Comparison of ENCODE assay signal across 8 mouse cellular contexts in the genomic region with DNA sequence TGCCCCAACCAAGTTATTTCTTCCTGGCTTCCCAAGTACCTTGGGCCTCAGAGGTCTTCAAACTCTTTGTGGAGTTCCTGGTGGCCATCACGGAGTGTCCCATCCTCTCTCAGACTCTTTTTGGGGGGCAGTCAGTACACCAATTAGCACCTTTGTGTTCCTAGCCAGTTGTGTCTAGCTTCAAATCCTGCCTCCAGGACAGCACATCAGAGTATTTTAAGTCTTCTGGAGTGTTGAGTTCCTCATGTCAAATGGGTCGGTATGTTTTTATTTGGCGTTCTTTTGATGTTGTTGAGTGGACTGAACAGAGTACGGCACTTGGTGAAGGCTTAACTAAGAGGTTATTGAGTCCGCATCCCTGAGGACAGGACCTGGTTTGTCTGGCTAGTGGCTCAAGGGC. TPM values are rescaled to one million over a fixed set of nuclear protein-coding genes. Genes with fewer than 3 reads are reported as not detected.
DNase-seq lines count a peak whose midpoint lies in the region; ATAC-seq and TF ChIP-seq lines count a peak whose summit lies in the region.

No protein-coding gene starts in this region.

- ATAC-seq in kidney, embryonic 15.5 days (replicated peaks; ENCODE audit: low FRiP score), result no peak
- no peak for ATAC-seq in embryonic facial prominence, embryonic 11.5 days (replicated peaks; ENCODE audit: insufficient number of reproducible peaks, low FRiP score, low TSS enrichment, low read depth)
- 0 out of 2 replicates have a peak, but pooled peaks have one; percentile 3 for ATAC-seq in hindbrain, embryonic 16.5 days
- no peak for ATAC-seq in midbrain, postnatal 0 days (ENCODE audit: low FRiP score)

- WGBS in kidney, embryonic 15.5 days, result 59% methylated on average over 5 of the region's 5 CpGs
- 58% methylated on average over 5 of the region's 5 CpGs for WGBS in embryonic facial prominence, embryonic 11.5 days
- WGBS in hindbrain, embryonic 16.5 days, result 62% methylated on average over 5 of the region's 5 CpGs
- WGBS in midbrain, postnatal 0 days, result 44% methylated on average over 5 of the region's 5 CpGs

- peaks cover 63% of the 10 kb centered on the region for H3K4me1 ChIP-seq in kidney, embryonic 15.5 days
- H3K4me1 ChIP-seq in embryonic facial prominence, embryonic 11.5 days (ENCODE audit: control insufficient read depth, insufficient read depth, low read length), result peaks cover 18% of the 10 kb centered on the region
- H3K4me1 ChIP-seq in hindbrain, embryonic 16.5 days (ENCODE audit: control insufficient read depth, insufficient read depth, low read depth, low read length), result peaks cover 42% of the 10 kb centered on the region
- H3K4me1 ChIP-seq in midbrain, postnatal 0 days (ENCODE audit: insufficient read depth, low read length), result peaks cover 24% of the 10 kb centered on the region

- H3K4me2 ChIP-seq in kidney, embryonic 15.5 days, result peak overlapping the region; percentile 87
- H3K4me2 ChIP-seq in embryonic facial prominence, embryonic 11.5 days (ENCODE audit: low read depth, low read length), result peak overlapping the region; percentile 32; the same call in 1 of the 2 replicates
- peak overlapping the region; percentile 69 for H3K4me2 ChIP-seq in hindbrain, embryonic 16.5 days (ENCODE audit: low read length)
- peak overlapping the region; percentile 82 for H3K4me2 ChIP-seq in midbrain, postnatal 0 days (ENCODE audit: low read depth, low read length, poor library complexity, severe bottlenecking)

- H3K9ac ChIP-seq in kidney, embryonic 15.5 days, result peak overlapping the region; percentile 29; the same call in 1 of the 2 replicates
- H3K9ac ChIP-seq in embryonic facial prominence, embryonic 11.5 days (replicated peaks; ENCODE audit: low read length), result peak overlapping the region; percentile 98
- H3K9ac ChIP-seq in hindbrain, embryonic 16.5 days (ENCODE audit: low read depth, low read length), result 0 out of 2 replicates have a peak overlapping the region, but pooled peaks have one; percentile 65
- peak overlapping the region; percentile 44 for H3K9ac ChIP-seq in midbrain, postnatal 0 days (replicated peaks; ENCODE audit: low read length, poor library complexity, severe bottlenecking)

- TF ChIP-seq CTCF in midbrain, postnatal 0 days (IDR thresholded peaks at IDR 0.05), result no peak

- no peaks in the 10 kb centered on the region for H3K27me3 ChIP-seq in kidney, embryonic 15.5 days
- H3K27me3 ChIP-seq in embryonic facial prominence, embryonic 11.5 days (ENCODE audit: control insufficient read depth, insufficient read depth, low read length), result no peaks in the 10 kb centered on the region
- H3K27me3 ChIP-seq in hindbrain, embryonic 16.5 days (replicated peaks; ENCODE audit: control insufficient read depth, insufficient read depth, low read length), result no peaks in the 10 kb centered on the region
- H3K27me3 ChIP-seq in midbrain, postnatal 0 days (ENCODE audit: insufficient read depth, low read length), result no peaks in the 10 kb centered on the region

- peak overlapping the region; percentile 88 for H3K4me3 ChIP-seq in kidney, embryonic 15.5 days (replicated peaks)
- peak overlapping the region; percentile 88 for H3K4me3 ChIP-seq in embryonic facial prominence, embryonic 11.5 days (ENCODE audit: low read depth, low read length)
- H3K4me3 ChIP-seq in hindbrain, embryonic 16.5 days (ENCODE audit: low read length), result peak overlapping the region; percentile 65
- peak overlapping the region; percentile 84 for H3K4me3 ChIP-seq in midbrain, postnatal 0 days (ENCODE audit: low read depth, low read length)

- H3K9me3 ChIP-seq in kidney, embryonic 15.5 days (replicated peaks), result no peaks in the 10 kb centered on the region
- no peaks in the 10 kb centered on the region for H3K9me3 ChIP-seq in embryonic facial prominence, embryonic 11.5 days (replicated peaks; ENCODE audit: control insufficient read depth, low read length)
- H3K9me3 ChIP-seq in hindbrain, embryonic 16.5 days (ENCODE audit: control insufficient read depth, low read length), result no peaks in the 10 kb centered on the region
- H3K9me3 ChIP-seq in midbrain, postnatal 0 days (ENCODE audit: low read length), result no peaks in the 10 kb centered on the region

- peak overlapping the region; percentile 63 for H3K27ac ChIP-seq in kidney, embryonic 15.5 days
- H3K27ac ChIP-seq in embryonic facial prominence, embryonic 11.5 days (replicated peaks; ENCODE audit: low read depth, low read length), result no peak overlapping the region
- peak overlapping the region; percentile 79 for H3K27ac ChIP-seq in hindbrain, embryonic 16.5 days (ENCODE audit: low read depth, low read length)
- H3K27ac ChIP-seq in midbrain, postnatal 0 days (ENCODE audit: low read depth, low read length), result peak overlapping the region; percentile 91

- DNase-seq in kidney, postnatal 10 days, result no peak
- DNase-seq in embryonic facial prominence, embryonic 11.5 days (ENCODE audit: low spot score), result no peak
- no peak for DNase-seq in midbrain, postnatal 0 days (ENCODE audit: low spot score)
- DNase-seq in frontal cortex, postnatal 14 days (ENCODE audit: low spot score in 2 of 2), result no peak
- DNase-seq in spleen, postnatal 4 days (ENCODE audit: low spot score in 2 of 2), result no peak
- no peak for DNase-seq in thymus, postnatal 25 days

- H3K36me3 ChIP-seq in kidney, embryonic 15.5 days, result no peaks in the 10 kb centered on the region
- no peaks in the 10 kb centered on the region for H3K36me3 ChIP-seq in embryonic facial prominence, embryonic 11.5 days (replicated peaks; ENCODE audit: control insufficient read depth, insufficient read depth, low read depth, low read length)
- H3K36me3 ChIP-seq in hindbrain, embryonic 16.5 days (ENCODE audit: control insufficient read depth, insufficient read depth, low read length), result no peaks in the 10 kb centered on the region
- H3K36me3 ChIP-seq in midbrain, postnatal 0 days (ENCODE audit: insufficient read depth, low read length), result no peaks in the 10 kb centered on the region

RNA-seq across cellular contexts. Expression of a gene that starts 0.5 kb away (rescaled TPM):
- polyA plus RNA-seq in kidney, embryonic 15.5 days (2015; fragmentation: Nextera tagmentation; extraction: Ambion mirVana), result 122 and 123 TPM in 2 replicates
- 92.5 and 94.4 TPM in 2 replicates for polyA plus RNA-seq in embryonic facial prominence, embryonic 11.5 days (2014; fragmentation: Nextera tagmentation; extraction: Ambion mirVana)
- polyA plus RNA-seq in hindbrain, embryonic 16.5 days (2015; fragmentation: Nextera tagmentation; extraction: Ambion mirVana), result 28.9 and 31.6 TPM in 2 replicates
- 19.0 and 22.4 TPM in 2 replicates for total RNA-seq in midbrain, postnatal 0 days (2014; rRNA removed)
- 20.5 and 20.7 TPM in 2 replicates for polyA plus RNA-seq in midbrain, postnatal 0 days (2015; fragmentation: Nextera tagmentation; extraction: Ambion mirVana)

RNA-seq across cellular contexts. Expression of a gene that starts 4.7 kb away (rescaled TPM):
- 37.7 and 40.6 TPM in 2 replicates for polyA plus RNA-seq in kidney, embryonic 15.5 days (2015; fragmentation: Nextera tagmentation; extraction: Ambion mirVana)
- 66.4 and 75.6 TPM in 2 replicates for polyA plus RNA-seq in embryonic facial prominence, embryonic 11.5 days (2014; fragmentation: Nextera tagmentation; extraction: Ambion mirVana)
- polyA plus RNA-seq in hindbrain, embryonic 16.5 days (2015; fragmentation: Nextera tagmentation; extraction: Ambion mirVana), result 134 and 150 TPM in 2 replicates
- 241 and 278 TPM in 2 replicates for total RNA-seq in midbrain, postnatal 0 days (2014; rRNA removed)
- polyA plus RNA-seq in midbrain, postnatal 0 days (2015; fragmentation: Nextera tagmentation; extraction: Ambion mirVana), result 122 and 130 TPM in 2 replicates

Comparison
In these comparisons a context has a peak if more than half of its experiments do, and no peak if none do; other contexts are left out.
1. H3K4me2 ChIP-seq: peak in every context shown above with its lines; median percentile 87 in kidney, embryonic 15.5 days; 82 in midbrain, postnatal 0 days; 69 in hindbrain, embryonic 16.5 days; 32 in embryonic facial prominence, embryonic 11.5 days.
2. H3K9ac ChIP-seq: peak in every context shown above with its lines; median percentile 98 in embryonic facial prominence, embryonic 11.5 days; 65 in hindbrain, embryonic 16.5 days; 44 in midbrain, postnatal 0 days; 29 in kidney, embryonic 15.5 days.